Mouse (Mus musculus) heart, postnatal 0 days (tissue): ENCODE results near the gene Tbc1d4. TPM values are rescaled to one million over a fixed set of nuclear protein-coding genes. Genes with fewer than 3 reads are reported as not detected.

ENCODE experiments used
- ATAC-seq: fragments of 200-750 bp; cut with Nextera tagmentation; 2 replicates; pipeline ENCODE4 v1.8.0; 2017; ENCODE audit warnings: low read depth, moderate number of reproducible peaks, moderate library complexity; ENCODE audit not compliant: insufficient read depth
- DNase-seq: peaks from one replicate; pipeline ENCODE4 v3.0.0-alpha.2; 2016; ENCODE audit warnings: low spot score
- H3K27ac ChIP-seq: fragments of 300-500 bp; sonication (generic); 2 replicates; pipeline ENCODE4 v1.5.1; 2014; ENCODE audit warnings: low read depth, mild to moderate bottlenecking
- H3K27me3 ChIP-seq: fragments of 300-500 bp; sonication (generic); 2 replicates; pipeline ENCODE4 v1.6.1; 2014; ENCODE audit warnings: low read length, mixed read lengths; ENCODE audit not compliant: control insufficient read depth, insufficient read depth
- H3K36me3 ChIP-seq: fragments of 300-500 bp; sonication (generic); replicated peaks from 2 replicates; pipeline ENCODE4 v1.6.1; 2014; ENCODE audit warnings: low read length, mixed read lengths; ENCODE audit not compliant: control insufficient read depth, insufficient read depth
- H3K4me1 ChIP-seq: fragments of 300-500 bp; sonication (generic); 2 replicates; pipeline ENCODE4 v1.6.1; 2014; ENCODE audit warnings: antibody characterized with exemption; ENCODE audit not compliant: control insufficient read depth, insufficient read depth
- H3K4me2 ChIP-seq: fragments of 300-500 bp; sonication (generic); 2 replicates; pipeline ENCODE4 v1.6.1; 2014; ENCODE audit warnings: low read depth, mild to moderate bottlenecking, low read length, moderate library complexity
- H3K4me3 ChIP-seq: fragments of 300-500 bp; sonication (generic); 2 replicates; pipeline ENCODE4 v1.5.1; 2014; ENCODE audit warnings: low read depth, low read length
- H3K9ac ChIP-seq: fragments of 300-500 bp; sonication (generic); replicated peaks from 2 replicates; pipeline ENCODE4 v1.6.1; 2014; ENCODE audit warnings: low read depth, low read length, mixed read lengths
- H3K9me3 ChIP-seq: fragments of 300-500 bp; sonication (generic); replicated peaks from 2 replicates; pipeline ENCODE4 v1.6.1; 2016; ENCODE audit warnings: low read length; ENCODE audit not compliant: control insufficient read depth
- CTCF ChIP-seq: IDR thresholded peaks from 2 replicates; pipeline ENCODE4 v1.5.1; 2016; ENCODE audit warnings: antibody characterized with exemption, control low read depth, low read depth
- EP300 ChIP-seq: IDR thresholded peaks from 2 replicates; pipeline ENCODE4 v1.6.1; 2016; ENCODE audit warnings: antibody characterized with exemption, low read depth
- WGBS: fragments of 180-500 bp; shearing (Covaris S2); extraction: QIAGEN DNeasy Blood & Tissue Kit; methylation state at CpG from one replicate; pipeline ENCODE4 v1.1.7; 2014; 5-methylcytosine and 5-hydroxymethylcytosine counted together
- polyA plus RNA-seq: library from polyadenylated mRNA; unstranded; fragments of >200 nt; fragmentation: Nextera tagmentation; extraction: Ambion mirVana; gene quantifications from 2 replicates; pipeline ENCODE4 v1.2.1, GENCODE M21; 2015
- total RNA-seq: library from RNA; depleted of rRNA; stranded (reverse); fragments of >200 nt; gene quantifications from 2 replicates; pipeline ENCODE4 v1.2.3, GENCODE M21; 2014; ENCODE audit warnings: low replicate concordance

Tbc1d4 gene
- total and polyA plus RNA-seq, 2 experiments from 2014 or later, result 16.8 to 53.6 TPM

GRCm38 (mm10) chr14:101504473-101505200 lies 104.4 kb downstream of the Tbc1d4 start:
- no peak for DNase-seq
- no peak overlapping the region for H3K4me2 ChIP-seq
- H3K4me3 ChIP-seq, result no peak overlapping the region
- no peaks in the 10 kb centered on the region for H3K27me3 ChIP-seq
- H3K27ac ChIP-seq, result no peak overlapping the region
- WGBS, result 69% methylated on average over 13 of the region's 13 CpGs
- no peak overlapping the region for H3K9ac ChIP-seq
- no peaks in the 10 kb centered on the region for H3K4me1 ChIP-seq
- H3K36me3 ChIP-seq, result peaks cover 4% of the 10 kb centered on the region; the same call in 1 of the 2 replicates
- no peak for ATAC-seq
- TF ChIP-seq EP300, result no peak
- no peak for TF ChIP-seq CTCF
- no peaks in the 10 kb centered on the region for H3K9me3 ChIP-seq

GRCm38 (mm10) chr14:101503168-101503961 lies 105.6 kb downstream of the Tbc1d4 start:
- Histone ChIP-seq H3K4me1 (no peaks in the 10 kb centered on the region), H3K4me3 (no peak overlapping the region)
- no peak for ATAC-seq

GRCm38 (mm10) chr14:101501868-101502267 lies 107.1 kb downstream of the Tbc1d4 start:
- H3K9ac ChIP-seq, result no peak overlapping the region
- ATAC-seq (no peak), DNase-seq (no peak)
- WGBS, result 80% methylated on average over 6 of the region's 6 CpGs
- TF ChIP-seq CTCF, result no peak
- no peak for TF ChIP-seq EP300
- H3K36me3 ChIP-seq, result peaks cover 6% of the 10 kb centered on the region; the same call in 1 of the 2 replicates
- H3K27me3 ChIP-seq, result no peaks in the 10 kb centered on the region
- H3K4me2 ChIP-seq, result no peak overlapping the region
- H3K4me1 ChIP-seq, result no peaks in the 10 kb centered on the region
- H3K4me3 ChIP-seq, result no peak overlapping the region
- H3K9me3 ChIP-seq, result no peaks in the 10 kb centered on the region
- H3K27ac ChIP-seq, result no peak overlapping the region

More at GRCm38 (mm10) chr14:101503168-101503961, 105.6 kb downstream of the Tbc1d4 start:
- no peaks in the 10 kb centered on the region for H3K9me3 ChIP-seq
- 74% methylated on average over 3 of the region's 3 CpGs for WGBS
- H3K27ac ChIP-seq, result no peak overlapping the region
- TF ChIP-seq CTCF, result no peak
- TF ChIP-seq EP300, result no peak
- H3K27me3 ChIP-seq, result no peaks in the 10 kb centered on the region
- H3K36me3 ChIP-seq, result peaks cover 8% of the 10 kb centered on the region; the same call in 1 of the 2 replicates
- H3K4me2 ChIP-seq, result no peak overlapping the region
- H3K9ac ChIP-seq, result no peak overlapping the region
- no peak for DNase-seq

GRCm38 (mm10) chr14:101501452-101501851 lies 107.5 kb downstream of the Tbc1d4 start:
- H3K4me1 ChIP-seq, result no peaks in the 10 kb centered on the region
- no peak for TF ChIP-seq EP300
- no peak for TF ChIP-seq CTCF
- DNase-seq, result no peak
- no peak overlapping the region for H3K4me3 ChIP-seq
- WGBS, result 89% methylated on average over 11 of the region's 11 CpGs
- no peak overlapping the region for H3K27ac ChIP-seq
- H3K9me3 ChIP-seq, result no peaks in the 10 kb centered on the region
- H3K9ac ChIP-seq, result no peak overlapping the region
- no peaks in the 10 kb centered on the region for H3K27me3 ChIP-seq
- ATAC-seq, result no peak
- H3K36me3 ChIP-seq, result peaks cover 4% of the 10 kb centered on the region; the same call in 1 of the 2 replicates
- no peak overlapping the region for H3K4me2 ChIP-seq

GRCm38 (mm10) chr14:101500826-101501225 lies 108.2 kb downstream of the Tbc1d4 start:
- WGBS, result 67% methylated on average over 11 of the region's 11 CpGs
- H3K27ac ChIP-seq, result no peak overlapping the region
- ATAC-seq, result no peak
- no peaks in the 10 kb centered on the region for H3K4me1 ChIP-seq
- no peaks in the 10 kb centered on the region for H3K27me3 ChIP-seq
- peaks cover 4% of the 10 kb centered on the region; the same call in 1 of the 2 replicates for H3K36me3 ChIP-seq
- DNase-seq, result no peak
- no peak overlapping the region for H3K4me2 ChIP-seq
- H3K9me3 ChIP-seq, result no peaks in the 10 kb centered on the region
- TF ChIP-seq EP300 (no peak), CTCF (no peak)
- no peak overlapping the region for H3K9ac ChIP-seq
- no peak overlapping the region for H3K4me3 ChIP-seq
